23 mouse cellular contexts compared by ENCODE assay signal in the genomic region with DNA sequence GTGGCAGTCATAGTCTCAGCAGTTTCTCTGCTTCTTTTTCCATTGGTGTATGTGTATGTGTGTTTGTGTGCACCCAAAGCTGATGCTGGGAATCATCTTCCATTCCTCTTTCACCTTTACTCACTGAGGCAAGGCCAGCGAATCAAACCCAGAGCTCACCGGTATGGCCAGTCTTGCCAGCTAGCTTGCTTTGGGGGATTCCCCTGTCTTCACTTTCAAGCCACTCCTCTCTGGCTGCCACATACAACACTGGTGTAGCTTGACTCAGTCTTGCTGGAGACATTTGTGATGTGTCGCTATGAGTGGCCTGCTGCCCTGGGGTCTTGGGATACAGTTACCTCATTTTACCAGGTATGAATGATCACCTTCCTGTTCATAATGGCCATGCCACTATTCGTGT. TPM values are rescaled to one million over a fixed set of nuclear protein-coding genes. Genes with fewer than 3 reads are reported as not detected.
DNase-seq lines count a peak whose midpoint lies in the region; ATAC-seq and TF ChIP-seq lines count a peak whose summit lies in the region.
"Had no signal": no experiment of that assay in that cellular context is flagged by ENCODE, and none has a peak within 500 bp of the region (broad histone marks: within the 10 kb centered on the region; RNA-seq: fewer than 3 reads in every experiment).

No protein-coding gene starts in this region.

- no peak overlapping the region for H3K4me3 ChIP-seq in kidney, postnatal 0 days (replicated peaks; ENCODE audit: low read depth, low read length)
- peak overlapping the region in 1 of 3 experiments; percentile 35 for H3K4me3 ChIP-seq in CH12.LX (replicated peaks in 1 of 3; ENCODE audit: low read depth in 2 of 3, low read length in 2 of 3, poor library complexity in 1 of 3)
- H3K4me3 ChIP-seq: embryonic facial prominence, embryonic 12.5 days; forebrain, embryonic 10.5 days; forebrain, embryonic 13.5 days; heart, adult 2 months had no signal

- no peak for TF ChIP-seq EP300 in CH12.LX (IDR thresholded peaks at IDR 0.05; ENCODE audit: low read length)

- ATAC-seq in kidney, postnatal 0 days (replicated peaks; ENCODE audit: low FRiP score, low read depth), result no peak
- ATAC-seq: forebrain, embryonic 13.5 days; forebrain, embryonic 16.5 days; hindbrain, postnatal 0 days; inflammation-experienced regulatory T-cells, adult 6 months; Patski had no signal

- H3K27ac ChIP-seq in kidney, postnatal 0 days, result peak overlapping the region; percentile 26; the same call in 1 of the 2 replicates
- H3K27ac ChIP-seq in CH12.LX (ENCODE audit: insufficient read depth, low read depth), result no peak overlapping the region
- H3K27ac ChIP-seq: embryonic facial prominence, embryonic 12.5 days; forebrain, embryonic 10.5 days; forebrain, embryonic 13.5 days; heart, adult 2 months; hindbrain, embryonic 14.5 days; hindbrain, postnatal 0 days had no signal

- 83% methylated on average over 4 of the region's 4 CpGs for WGBS in kidney, postnatal 0 days

- H3K36me3 ChIP-seq in kidney, postnatal 0 days (ENCODE audit: insufficient read depth, low read length), result no peaks in the 10 kb centered on the region
- peaks cover 0 to 4% of the 10 kb centered on the region in 2 experiments for H3K36me3 ChIP-seq in CH12.LX (replicated peaks in 1 of 2; ENCODE audit: control insufficient read depth in 1 of 2, insufficient read depth in 1 of 2, low read length in 1 of 2)
- H3K36me3 ChIP-seq: embryonic facial prominence, embryonic 12.5 days; forebrain, embryonic 10.5 days; G1E had no signal

- no peak overlapping the region for H3K4me2 ChIP-seq in kidney, postnatal 0 days (ENCODE audit: low read length)
- 0 out of 2 replicates have a peak overlapping the region, but pooled peaks have one; percentile 46 for H3K4me2 ChIP-seq in CH12.LX (ENCODE audit: insufficient read depth, low read depth, poor library complexity, severe bottlenecking)
- H3K4me2 ChIP-seq: embryonic facial prominence, embryonic 12.5 days; forebrain, embryonic 13.5 days; heart, embryonic 11.5 days; hindbrain, embryonic 14.5 days had no signal

- no peak for TF ChIP-seq CTCF in kidney, postnatal 0 days (IDR thresholded peaks at IDR 0.05; ENCODE audit: low read depth)
- TF ChIP-seq CTCF in CH12.LX (conservative IDR thresholded peaks at IDR 0.05 in 1 of 2, IDR thresholded peaks at IDR 0.05 in 1 of 2; ENCODE audit: low read depth in 2 of 2, low read length in 2 of 2), result no peak

- dilution Hi-C loops in CH12.LX (cut with MboI; ENCODE audit: extremely low pct_ligation_motif_present, extremely low pct_unique_long_range_greater_than_20kb, low sequenced_read_pairs), result no loop called here

- DNase-seq in heart, adult 11 months, result peak; percentile 75
- DNase-seq in heart, postnatal 4 days, result no peak
- no peak for DNase-seq in kidney, postnatal 0 days (ENCODE audit: low spot score)
- no peak for DNase-seq in kidney, postnatal 10 days
- DNase-seq in 3T3-L1 (ENCODE audit: low read depth, low spot score), result peak; percentile 7
- DNase-seq in CH12.LX (ENCODE audit: extremely low read depth), result peak; percentile 71
- no peak for DNase-seq in ovary, postnatal 14 days (ENCODE audit: low spot score)
- DNase-seq in thymus, postnatal 25 days, result no peak
- DNase-seq: cerebellum, adult 18-20 months; cerebellum, adult 9-10 months; gastrocnemius, postnatal 25 days; heart, adult 2 months; heart, postnatal 36 days had no signal

- in situ Hi-C loops in CH12.LX (cut with MboI; ENCODE audit: low pct_ligation_motif_present, low pct_unique_long_range_greater_than_20kb, low sequenced_read_pairs), result no loop called here

- no peak overlapping the region for H3K9ac ChIP-seq in kidney, postnatal 0 days (ENCODE audit: low read depth, low read length)
- no peak overlapping the region for H3K9ac ChIP-seq in CH12.LX (ENCODE audit: insufficient read depth, low read depth)
- H3K9ac ChIP-seq: embryonic facial prominence, embryonic 12.5 days; forebrain, embryonic 13.5 days; hindbrain, embryonic 14.5 days had no signal

- TF ChIP-seq POLR2A in CH12.LX (IDR thresholded peaks at IDR 0.05; ENCODE audit: low read depth, low read length), result no peak

- no peak for TF ChIP-seq RAD21 in CH12.LX (IDR thresholded peaks at IDR 0.05; ENCODE audit: low read depth, low read length)

- no peaks in the 10 kb centered on the region for H3K27me3 ChIP-seq in kidney, postnatal 0 days (ENCODE audit: insufficient read depth, low read length)
- no peaks in the 10 kb centered on the region for H3K27me3 ChIP-seq in CH12.LX (replicated peaks)
- H3K27me3 ChIP-seq: embryonic facial prominence, embryonic 12.5 days; forebrain, embryonic 13.5 days; Patski had no signal

- H3K79me2 ChIP-seq in CH12.LX (replicated peaks; ENCODE audit: control insufficient read depth, extremely low read depth, insufficient read depth, poor library complexity, severe bottlenecking), result no peaks in the 10 kb centered on the region

- no peaks in the 10 kb centered on the region for H3K4me1 ChIP-seq in kidney, postnatal 0 days (replicated peaks; ENCODE audit: insufficient read depth, low read length)
- peaks cover 8 to 50% of the 10 kb centered on the region in 2 experiments for H3K4me1 ChIP-seq in CH12.LX (ENCODE audit: control insufficient read depth in 1 of 2, insufficient read depth in 2 of 2)

- H3K9me3 ChIP-seq in kidney, postnatal 0 days (replicated peaks; ENCODE audit: low read length), result no peaks in the 10 kb centered on the region
- H3K9me3 ChIP-seq in CH12.LX (replicated peaks; ENCODE audit: low read length), result no peaks in the 10 kb centered on the region
- H3K9me3 ChIP-seq: embryonic facial prominence, embryonic 12.5 days; forebrain, embryonic 10.5 days; forebrain, embryonic 13.5 days had no signal

TF ChIP-seq in CH12.LX, 34 proteins besides CTCF, POLR2A, EP300 and RAD21:
- TF ChIP-seq IRF4 (IDR thresholded peaks at IDR 0.05; ENCODE audit: low read depth, low read length) (0 out of 2 replicates have a peak, but pooled peaks have one; percentile 21), ELF1 (IDR thresholded peaks at IDR 0.05; ENCODE audit: low read depth, low read length) (no peak), MAZ (IDR thresholded peaks at IDR 0.05; ENCODE audit: low read depth, low read length) (no peak)
TF ChIP-seq in CH12.LX: peak in this region for 1.

RNA-seq across cellular contexts. Expression of a gene that starts 51.3 kb away (rescaled TPM):
- total RNA-seq in heart, postnatal 4 days (2021), result under 1 TPM; 0.86 TPM
- polyA plus RNA-seq in kidney, postnatal 0 days (2015; fragmentation: Nextera tagmentation; extraction: Ambion mirVana), result 8.6 and 9.0 TPM in 2 replicates
- total RNA-seq in CH12.LX (2012; rRNA removed) (0.59 and 1.1 TPM in 2 replicates), CH12.LX (2014; rRNA removed) (0.12 and 0.17 TPM in 2 replicates)
- polyA plus RNA-seq in CH12.LX (2012; ENCODE audit: insufficient read length, low read depth), result 0.26 and 0.33 TPM in 2 replicates
- polyA plus RNA-seq: G1E; inflammation-experienced regulatory T-cells, adult 6 months had no signal

Comparison
In these comparisons a context has a peak if more than half of its experiments do, and no peak if none do; other contexts are left out.
1. DNase-seq: peak in heart, adult 11 months (single experiment), 3T3-L1 (single experiment) and CH12.LX (single experiment); none in heart, postnatal 4 days (single experiment), kidney, postnatal 0 days (single experiment), kidney, postnatal 10 days (single experiment), ovary, postnatal 14 days (single experiment) and thymus, postnatal 25 days (single experiment).